Comparison of ENCODE assay signal across 9 mouse cellular contexts in genomic region chr17:25127079-25127478, GRCm38 (mm10). TPM values are rescaled to one million over a fixed set of nuclear protein-coding genes. Genes with fewer than 3 reads are reported as not detected.
DNase-seq lines count a peak whose midpoint lies in the region; ATAC-seq and TF ChIP-seq lines count a peak whose summit lies in the region.
"Had no signal": no experiment of that assay in that cellular context is flagged by ENCODE, and none has a peak within 500 bp of the region (broad histone marks: within the 10 kb centered on the region; RNA-seq: fewer than 3 reads in every experiment).

No protein-coding gene starts in this region.

- no peaks in the 10 kb centered on the region for H3K36me3 ChIP-seq in limb, embryonic 14.5 days (ENCODE audit: control insufficient read depth, insufficient read depth, low read length)
- H3K36me3 ChIP-seq in limb, embryonic 10.5 days, result no peaks in the 10 kb centered on the region
- H3K36me3 ChIP-seq: limb, embryonic 13.5 days had no signal

- H3K4me1 ChIP-seq in limb, embryonic 14.5 days (ENCODE audit: control insufficient read depth, insufficient read depth, low read length), result no peaks in the 10 kb centered on the region
- no peaks in the 10 kb centered on the region for H3K4me1 ChIP-seq in limb, embryonic 10.5 days
- H3K4me1 ChIP-seq: limb, embryonic 13.5 days had no signal

- peak; percentile 22 for DNase-seq in limb, embryonic 14.5 days (ENCODE audit: low spot score)
- DNase-seq in limb, embryonic 10.5 days (ENCODE audit: low spot score), result no peak
- peak; percentile 63 for DNase-seq in adrenal gland, postnatal 10 days
- peak; percentile 47 to 53 for DNase-seq in heart, postnatal 10 days
- peak; percentile 57 to 64 for DNase-seq in spleen, postnatal 4 days (ENCODE audit: low spot score in 2 of 2)
- no peak for DNase-seq in Muller cell, postnatal 12 days (ENCODE audit: inconsistent ontology term)
- no peak for DNase-seq in frontal cortex, postnatal 36 days (ENCODE audit: low spot score in 2 of 2)

- H3K9ac ChIP-seq in limb, embryonic 14.5 days (ENCODE audit: low read depth, low read length, severe bottlenecking), result no peak overlapping the region
- H3K9ac ChIP-seq: limb, embryonic 13.5 days had no signal

- no peak for ATAC-seq in limb, embryonic 14.5 days (ENCODE audit: low FRiP score, low read depth)
- no peak for ATAC-seq in activated CD4-positive, CD25-positive, alpha-beta regulatory T cell, adult 4 months

- WGBS in limb, embryonic 14.5 days, result 70% methylated on average over 8 of the region's 8 CpGs
- 76% methylated on average over 8 of the region's 8 CpGs for WGBS in limb, embryonic 10.5 days

- TF ChIP-seq POLR2A in limb, embryonic 14.5 days (IDR thresholded peaks at IDR 0.05; ENCODE audit: borderline replicate concordance, extremely low read depth, insufficient read depth, insufficient read length), result no peak

- no peak overlapping the region for H3K4me3 ChIP-seq in limb, embryonic 14.5 days (replicated peaks; ENCODE audit: low read length)
- H3K4me3 ChIP-seq in limb, embryonic 10.5 days, result no peak overlapping the region
- H3K4me3 ChIP-seq: limb, embryonic 13.5 days had no signal

- no peak overlapping the region for H3K4me2 ChIP-seq in limb, embryonic 14.5 days (replicated peaks; ENCODE audit: low read depth, low read length, severe bottlenecking)
- H3K4me2 ChIP-seq: limb, embryonic 13.5 days had no signal

- H3K9me3 ChIP-seq in limb, embryonic 14.5 days (ENCODE audit: control insufficient read depth, low read length), result no peaks in the 10 kb centered on the region
- no peaks in the 10 kb centered on the region for H3K9me3 ChIP-seq in limb, embryonic 10.5 days (replicated peaks)
- H3K9me3 ChIP-seq: limb, embryonic 13.5 days had no signal

- intact Hi-C loops in heart, postnatal 10 days (cut with DNase I), result no loop called here

- no peaks in the 10 kb centered on the region for H3K27me3 ChIP-seq in limb, embryonic 14.5 days (ENCODE audit: control insufficient read depth, insufficient read depth, low read length)
- peaks cover 5% of the 10 kb centered on the region; the same call in 1 of the 2 replicates for H3K27me3 ChIP-seq in limb, embryonic 10.5 days (ENCODE audit: low read depth, poor library complexity, severe bottlenecking)

- H3K27ac ChIP-seq in limb, embryonic 14.5 days (replicated peaks; ENCODE audit: low read depth, low read length), result no peak overlapping the region
- no peak overlapping the region for H3K27ac ChIP-seq in limb, embryonic 10.5 days
- H3K27ac ChIP-seq: limb, embryonic 13.5 days had no signal

RNA-seq across cellular contexts. Expression of gene Clcn7, which starts 6.1 kb away (rescaled TPM):
- polyA plus RNA-seq in limb, embryonic 14.5 days (2012; rRNA removed), result 32.4 and 40.1 TPM in 2 replicates
- polyA plus RNA-seq in limb, embryonic 14.5 days (2014; fragmentation: Nextera tagmentation; extraction: Ambion mirVana), result 21.3 and 26.3 TPM in 2 replicates
- 21.3 and 26.5 TPM in 2 replicates for polyA plus RNA-seq in limb, embryonic 10.5 days (2016; fragmentation: Nextera tagmentation; extraction: Ambion mirVana)
- total RNA-seq in adrenal gland, postnatal 10 days (2021), result 10 to 100 TPM; 29.8 to 33.3 TPM
- total RNA-seq in heart, postnatal 10 days (2021), result 10 to 100 TPM; 27.7 to 28.8 TPM
- polyA plus RNA-seq in activated CD4-positive, CD25-positive, alpha-beta regulatory T cell, adult 4 months (2017; shearing (Covaris generic)), result 10 to 100 TPM; 15.4 to 16.8 TPM

RNA-seq across cellular contexts. Expression of gene Ptx4, which starts 6.5 kb away (rescaled TPM):
- polyA plus RNA-seq in limb, embryonic 14.5 days (2012; rRNA removed), result 1.8 and 2.3 TPM in 2 replicates
- 2.0 and 2.7 TPM in 2 replicates for polyA plus RNA-seq in limb, embryonic 14.5 days (2014; fragmentation: Nextera tagmentation; extraction: Ambion mirVana)
- 0.18 and 0.23 TPM in 2 replicates for polyA plus RNA-seq in limb, embryonic 10.5 days (2016; fragmentation: Nextera tagmentation; extraction: Ambion mirVana)
- total RNA-seq in adrenal gland, postnatal 10 days (2021), result under 1 TPM; 0.18 to 0.69 TPM
- total RNA-seq in heart, postnatal 10 days (2021), result 1 to 10 TPM; 1.9 to 4.6 TPM
- not detected for polyA plus RNA-seq in activated CD4-positive, CD25-positive, alpha-beta regulatory T cell, adult 4 months (2017; shearing (Covaris generic))

RNA-seq across cellular contexts. Expression of gene Telo2, which starts 11.3 kb away (rescaled TPM):
- 41.7 and 51.0 TPM in 2 replicates for polyA plus RNA-seq in limb, embryonic 14.5 days (2012; rRNA removed)
- 31.1 and 43.0 TPM in 2 replicates for polyA plus RNA-seq in limb, embryonic 14.5 days (2014; fragmentation: Nextera tagmentation; extraction: Ambion mirVana)
- 60.6 and 60.7 TPM in 2 replicates for polyA plus RNA-seq in limb, embryonic 10.5 days (2016; fragmentation: Nextera tagmentation; extraction: Ambion mirVana)
- total RNA-seq in adrenal gland, postnatal 10 days (2021), result 10 to 100 TPM; 17.6 to 30.4 TPM
- total RNA-seq in heart, postnatal 10 days (2021), result 10 to 100 TPM; 15.2 to 16.8 TPM
- polyA plus RNA-seq in activated CD4-positive, CD25-positive, alpha-beta regulatory T cell, adult 4 months (2017; shearing (Covaris generic)), result 10 to 100 TPM; 16.8 to 18.7 TPM

RNA-seq across cellular contexts. Expression of gene Ccdc154, which starts 35.2 kb away (rescaled TPM):
- 0.03 TPM in 1 of 2 replicates, not detected in the other for polyA plus RNA-seq in limb, embryonic 14.5 days (2012; rRNA removed)
- not detected in 2 replicates for polyA plus RNA-seq in limb, embryonic 14.5 days (2014; fragmentation: Nextera tagmentation; extraction: Ambion mirVana)
- polyA plus RNA-seq in limb, embryonic 10.5 days (2016; fragmentation: Nextera tagmentation; extraction: Ambion mirVana), result not detected in 2 replicates
- not detected for total RNA-seq in adrenal gland, postnatal 10 days (2021)
- under 1 TPM in 1 of 2 experiments, not detected in 1; 0.10 TPM for total RNA-seq in heart, postnatal 10 days (2021)
- not detected for polyA plus RNA-seq in activated CD4-positive, CD25-positive, alpha-beta regulatory T cell, adult 4 months (2017; shearing (Covaris generic))
- polyA plus RNA-seq: limb, embryonic 13.5 days had no signal

RNA-seq across cellular contexts. Expression of gene Tmem204, which starts 43.7 kb away (rescaled TPM):
- polyA plus RNA-seq in limb, embryonic 14.5 days (2012; rRNA removed), result 12.1 and 18.1 TPM in 2 replicates
- 17.3 and 18.5 TPM in 2 replicates for polyA plus RNA-seq in limb, embryonic 14.5 days (2014; fragmentation: Nextera tagmentation; extraction: Ambion mirVana)
- 11.3 and 15.3 TPM in 2 replicates for polyA plus RNA-seq in limb, embryonic 10.5 days (2016; fragmentation: Nextera tagmentation; extraction: Ambion mirVana)
- 10 to 100 TPM; 23.1 to 31.8 TPM for total RNA-seq in adrenal gland, postnatal 10 days (2021)
- total RNA-seq in heart, postnatal 10 days (2021), result 10 to 100 TPM; 42.1 to 42.2 TPM
- polyA plus RNA-seq in activated CD4-positive, CD25-positive, alpha-beta regulatory T cell, adult 4 months (2017; shearing (Covaris generic)), result under 1 TPM in 1 of 2 experiments, not detected in 1; 0.63 TPM

Comparison
In these comparisons a context has a peak if more than half of its experiments do, and no peak if none do; other contexts are left out.
1. DNase-seq: peak in limb, embryonic 14.5 days (single experiment), adrenal gland, postnatal 10 days (single experiment), heart, postnatal 10 days (2 of 2) and spleen, postnatal 4 days (2 of 2); none in limb, embryonic 10.5 days (single experiment), Muller cell, postnatal 12 days (single experiment) and frontal cortex, postnatal 36 days (0 of 2).